Mouse (Mus musculus) megakaryocyte, embryonic 14.5 days (primary cell): ENCODE data around the gene Ccng2.
A peak's percentile ranks its signal among the peaks of the same experiment; 100 is the strongest.

Experiments used
- FLI1 ChIP-seq: IDR thresholded peaks from 2 replicates; pipeline ENCODE4 v1.6.1; 2012; ENCODE audit warnings: low read length, inconsistent platforms, mixed read lengths
- GATA1 ChIP-seq: IDR thresholded peaks from 3 replicates; pipeline ENCODE4 v1.6.1; 2012; ENCODE audit warnings: mixed read lengths, low read length, inconsistent platforms, borderline replicate concordance

GRCm38 (mm10) chr5:93266883-93267704, at the start of gene Ccng2:
- TF ChIP-seq GATA1: peak; percentile 53; the same call in 2 of the 3 replicates
- peak; percentile 77; the same call in 1 of the 2 replicates for TF ChIP-seq FLI1
